Mouse (Mus musculus) forebrain, postnatal 0 days (tissue): ENCODE data around the gene Map3k20. TPM values are rescaled to one million over a fixed set of nuclear protein-coding genes. Genes with fewer than 3 reads are reported as not detected.

Experiments used
- ATAC-seq: fragments of 200-750 bp; cut with Nextera tagmentation; 2 replicates; pipeline ENCODE4 v1.8.0; 2017; ENCODE audit warnings: mild to moderate bottlenecking, moderate library complexity
- DNase-seq: peaks from one replicate; pipeline ENCODE4 v3.0.0-alpha.2; 2015
- H3K27ac ChIP-seq: fragments of 300-500 bp; sonication (generic); 2 replicates; pipeline ENCODE4 v1.5.1; 2014; ENCODE audit warnings: low read depth, mild to moderate bottlenecking, antibody characterized with exemption, low read length, moderate library complexity, mixed read lengths
- H3K27me3 ChIP-seq: fragments of 300-500 bp; sonication (generic); 2 replicates; pipeline ENCODE4 v1.6.1; 2014; ENCODE audit warnings: mild to moderate bottlenecking, low read length, mixed read lengths; ENCODE audit not compliant: insufficient read depth
- H3K36me3 ChIP-seq: fragments of 300-500 bp; sonication (generic); 2 replicates; pipeline ENCODE4 v1.6.1; 2014; ENCODE audit warnings: mild to moderate bottlenecking, moderate library complexity; ENCODE audit not compliant: insufficient read depth
- H3K4me1 ChIP-seq: fragments of 300-500 bp; sonication (generic); 2 replicates; pipeline ENCODE4 v1.6.1; 2014; ENCODE audit warnings: antibody characterized with exemption; ENCODE audit not compliant: insufficient read depth
- H3K4me2 ChIP-seq: fragments of 300-500 bp; sonication (generic); 2 replicates; pipeline ENCODE4 v1.6.1; 2014; ENCODE audit warnings: low read depth, mild to moderate bottlenecking, moderate library complexity
- H3K4me3 ChIP-seq: fragments of 300-500 bp; sonication (generic); 2 replicates; pipeline ENCODE4 v1.5.1; 2014; ENCODE audit warnings: low read depth, low read length, mixed read lengths
- H3K9ac ChIP-seq: fragments of 300-500 bp; sonication (generic); 2 replicates; pipeline ENCODE4 v1.6.1; 2014; ENCODE audit warnings: mild to moderate bottlenecking
- H3K9me3 ChIP-seq: fragments of 300-500 bp; sonication (generic); 2 replicates; pipeline ENCODE4 v1.6.1; 2016; ENCODE audit warnings: low read length
- CTCF ChIP-seq: sonication (generic); IDR thresholded peaks from 2 replicates; pipeline ENCODE4 v1.5.1; 2016; ENCODE audit warnings: antibody characterized with exemption, control low read depth, low read depth
- WGBS: fragments of 180-500 bp; shearing (Covaris S2); extraction: QIAGEN DNeasy Blood & Tissue Kit; methylation state at CpG from one replicate; pipeline ENCODE4 v1.1.7; 2014; 5-methylcytosine and 5-hydroxymethylcytosine counted together
- polyA plus RNA-seq: library from polyadenylated mRNA; unstranded; fragments of >200 nt; fragmentation: Nextera tagmentation; extraction: Ambion mirVana; gene quantifications from 2 replicates; pipeline ENCODE4 v1.2.1, GENCODE M21; 2015
- total RNA-seq: library from RNA; depleted of rRNA; stranded (reverse); fragments of >200 nt; gene quantifications from 2 replicates; pipeline ENCODE4 v1.2.3, GENCODE M21; 2014

The Map3k20 gene
- total and polyA plus RNA-seq, 2 experiments from 2014 or later = 3.6 to 8.9 TPM

GRCm38 (mm10) chr2:72375877-72376276 lies 90.4 kb downstream of the Map3k20 start:
- Histone ChIP-seq H3K27ac (no peak overlapping the region), H3K27me3 (no peaks in the 10 kb centered on the region), H3K4me3 (no peak overlapping the region), H3K36me3 (no peaks in the 10 kb centered on the region), H3K4me1 (no peaks in the 10 kb centered on the region), H3K9me3 (no peaks in the 10 kb centered on the region), H3K4me2 (no peak overlapping the region), H3K9ac (no peak overlapping the region)
- WGBS = 87% methylated on average over 3 of the region's 3 CpGs
- no peak for DNase-seq
- no peak for TF ChIP-seq CTCF
- no peak for ATAC-seq

- DNase-seq (no peak), ATAC-seq (no peak)
- Histone ChIP-seq H3K27ac (no peak overlapping the region), H3K27me3 (no peaks in the 10 kb centered on the region), H3K9me3 (no peaks in the 10 kb centered on the region), H3K4me2 (no peak overlapping the region), H3K4me1 (no peaks in the 10 kb centered on the region), H3K4me3 (no peak overlapping the region), H3K9ac (no peak overlapping the region; the same call in 1 of the 2 replicates), H3K36me3 (no peaks in the 10 kb centered on the region)
- 50% methylated on average over 5 of the region's 5 CpGs for WGBS
- no peak for TF ChIP-seq CTCF
Observed at GRCm38 (mm10) chr2:72376946-72377345, 91.5 kb downstream of the Map3k20 start.

- no peak overlapping the region for H3K9ac ChIP-seq
- WGBS = 95% methylated on average over 11 of the region's 11 CpGs
- H3K36me3 ChIP-seq = no peaks in the 10 kb centered on the region
- H3K4me3 ChIP-seq = no peak overlapping the region
- no peak for TF ChIP-seq CTCF
- H3K4me2 ChIP-seq = no peak overlapping the region
- no peak for DNase-seq
- ATAC-seq = no peak
- H3K9me3 ChIP-seq = no peaks in the 10 kb centered on the region
- no peak overlapping the region for H3K27ac ChIP-seq
- no peaks in the 10 kb centered on the region for H3K27me3 ChIP-seq
- no peaks in the 10 kb centered on the region for H3K4me1 ChIP-seq
Observed at GRCm38 (mm10) chr2:72379425-72379824, 94.0 kb downstream of the Map3k20 start.

- H3K4me2 ChIP-seq = no peak overlapping the region
- H3K27ac ChIP-seq = no peak overlapping the region
- no peak overlapping the region for H3K9ac ChIP-seq
- H3K4me1 ChIP-seq = no peaks in the 10 kb centered on the region
- H3K9me3 ChIP-seq = no peaks in the 10 kb centered on the region
- DNase-seq (no peak), ATAC-seq (no peak)
- no peak for TF ChIP-seq CTCF
- H3K36me3 ChIP-seq = no peaks in the 10 kb centered on the region
- no peak overlapping the region for H3K4me3 ChIP-seq
- H3K27me3 ChIP-seq = no peaks in the 10 kb centered on the region
- WGBS = 60% methylated on average over 6 of the region's 6 CpGs
Observed at GRCm38 (mm10) chr2:72382662-72383061, 97.2 kb downstream of the Map3k20 start.

GRCm38 (mm10) chr2:72383321-72383720 lies 97.9 kb downstream of the Map3k20 start:
- Histone ChIP-seq H3K4me2 (no peak overlapping the region), H3K27ac (no peak overlapping the region), H3K9me3 (no peaks in the 10 kb centered on the region), H3K27me3 (no peaks in the 10 kb centered on the region), H3K9ac (no peak overlapping the region), H3K36me3 (no peaks in the 10 kb centered on the region), H3K4me3 (no peak overlapping the region), H3K4me1 (no peaks in the 10 kb centered on the region)
- TF ChIP-seq CTCF = no peak
- 58% methylated on average over 11 of the region's 11 CpGs for WGBS
- no peak for DNase-seq
- ATAC-seq = no peak

GRCm38 (mm10) chr2:72389411-72389810 lies 104.0 kb downstream of the Map3k20 start:
- H3K9me3 ChIP-seq = no peaks in the 10 kb centered on the region
- no peak overlapping the region for H3K4me3 ChIP-seq
- no peak for ATAC-seq
- H3K27ac ChIP-seq = no peak overlapping the region
- peaks cover 3% of the 10 kb centered on the region; the same call in 1 of the 2 replicates for H3K4me1 ChIP-seq
- H3K4me2 ChIP-seq = no peak overlapping the region
- no peak overlapping the region for H3K9ac ChIP-seq
- no peak for DNase-seq
- 91% methylated on average over 13 of the region's 13 CpGs for WGBS
- no peaks in the 10 kb centered on the region for H3K36me3 ChIP-seq
- no peak for TF ChIP-seq CTCF
- no peaks in the 10 kb centered on the region for H3K27me3 ChIP-seq

GRCm38 (mm10) chr2:72389942-72390341 lies 104.5 kb downstream of the Map3k20 start:
- Histone ChIP-seq H3K9ac (no peak overlapping the region), H3K4me2 (no peak overlapping the region), H3K4me1 (peaks cover 3% of the 10 kb centered on the region; the same call in 1 of the 2 replicates), H3K4me3 (no peak overlapping the region), H3K27me3 (no peaks in the 10 kb centered on the region), H3K27ac (no peak overlapping the region), H3K36me3 (no peaks in the 10 kb centered on the region), H3K9me3 (no peaks in the 10 kb centered on the region)
- DNase-seq = peak; percentile 86
- ATAC-seq = peak; percentile 38
- 26% methylated on average over 9 of the region's 9 CpGs for WGBS
- TF ChIP-seq CTCF = peak; percentile 98
